Mouse (Mus musculus) Muller cell, postnatal 12 days (primary cell): Measurements from ENCODE around the gene Tmem11.

ENCODE experiments used
- DNase-seq: peaks from one replicate; pipeline ENCODE4 v3.0.0-alpha.2; 2015; ENCODE audit errors: inconsistent ontology term

Gene Tmem11

DNA sequence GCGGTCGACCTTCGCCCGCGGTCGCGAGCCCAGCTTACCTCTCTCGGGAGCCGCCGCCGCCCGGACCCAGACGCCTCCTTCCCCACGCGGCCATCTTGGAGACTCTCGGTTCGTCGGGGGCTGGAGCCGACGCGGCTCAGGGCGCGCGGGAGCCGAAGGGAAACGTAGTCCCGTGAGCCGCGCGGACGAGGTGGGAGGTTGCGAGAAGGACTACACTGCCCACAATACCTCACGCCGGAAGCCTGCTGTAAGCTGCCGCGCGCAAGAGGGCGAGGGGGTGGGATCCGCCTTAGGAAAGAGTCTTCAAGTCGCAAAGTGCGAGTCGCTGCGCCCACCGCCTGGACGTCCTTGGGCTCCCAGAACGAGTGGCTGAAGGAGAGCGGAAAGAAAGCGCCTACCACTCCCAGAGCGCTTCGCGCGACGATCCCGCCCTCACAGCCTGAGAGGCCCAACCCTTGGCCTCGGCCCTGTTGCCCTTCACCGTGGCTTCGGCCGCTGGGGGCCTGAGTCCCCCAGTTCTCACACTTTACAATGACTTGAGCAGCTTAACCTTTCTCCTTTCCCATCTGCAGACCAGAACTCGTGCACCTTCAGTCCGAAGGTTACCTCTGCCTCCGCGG lies at the start of gene Tmem11:
Gene Tmem11, minus strand, starts transcription at position 598 of the 620 bp plus-strand sequence.
- DNase-seq: peak; percentile 99

DNA sequence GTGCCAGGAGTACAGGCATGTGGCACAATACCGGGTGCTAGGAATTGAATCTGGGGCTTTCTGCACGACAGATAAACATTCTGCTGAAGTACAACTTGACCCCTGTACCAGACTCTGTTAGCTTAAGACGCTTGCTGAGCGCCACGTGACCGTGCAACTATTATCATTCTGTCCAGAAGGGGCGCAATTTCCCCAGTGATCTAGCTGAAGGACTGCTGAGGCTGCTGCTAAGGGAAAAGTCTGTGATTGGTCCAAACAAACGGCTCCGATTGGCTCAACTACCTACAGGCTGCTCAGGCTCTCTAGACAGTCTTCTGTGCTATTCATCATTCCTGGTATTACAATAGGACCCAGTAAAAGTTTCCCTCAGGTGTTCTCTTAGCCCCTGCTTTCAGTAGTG lies 48.2 kb upstream of the Tmem11 start:
- DNase-seq: peak; percentile 74

DNA sequence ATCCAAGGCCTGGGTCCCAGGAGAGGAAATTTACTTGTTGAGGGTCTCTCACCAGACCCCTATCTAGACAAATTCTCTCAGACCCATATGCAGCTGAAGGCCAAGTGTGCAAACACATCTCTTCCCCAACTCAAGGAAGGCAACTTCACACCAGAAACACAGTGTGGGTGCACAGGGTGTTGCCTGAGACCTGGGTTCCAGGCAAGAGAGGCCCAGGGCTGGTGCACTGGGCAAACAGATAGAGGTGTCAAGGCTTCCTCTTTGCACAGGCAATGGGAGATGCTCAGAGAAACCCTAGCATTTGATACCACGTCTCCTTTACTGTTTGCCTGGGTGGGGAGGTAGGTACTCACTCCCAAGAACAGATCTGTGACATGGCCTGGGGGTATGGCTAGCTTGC lies 45.9 kb upstream of the Tmem11 start:
- DNase-seq: no peak

DNA sequence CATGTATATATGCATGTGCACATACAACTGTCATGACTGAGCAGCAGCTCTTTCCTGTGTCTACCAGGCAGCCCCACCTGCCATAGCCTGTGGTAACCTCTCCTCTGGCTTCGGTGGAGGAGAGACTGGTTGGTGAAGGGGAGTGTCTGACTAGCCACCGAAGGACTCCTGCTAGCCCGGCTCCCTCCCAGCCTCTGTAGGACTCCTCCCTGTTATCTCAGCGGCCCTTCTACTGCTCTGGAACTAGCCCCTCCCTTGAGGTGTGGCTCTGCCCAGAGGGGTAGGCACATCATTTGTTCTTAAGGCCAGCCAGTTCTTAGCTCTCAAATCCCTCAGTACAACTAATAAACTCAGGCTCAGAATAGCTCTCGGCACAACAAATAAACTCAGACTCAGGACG lies 45.4 kb upstream of the Tmem11 start:
- DNase-seq: no peak

GRCm38 (mm10) chr11:60922964-60923363 lies 43.9 kb upstream of the Tmem11 start:
- no peak for DNase-seq

DNA sequence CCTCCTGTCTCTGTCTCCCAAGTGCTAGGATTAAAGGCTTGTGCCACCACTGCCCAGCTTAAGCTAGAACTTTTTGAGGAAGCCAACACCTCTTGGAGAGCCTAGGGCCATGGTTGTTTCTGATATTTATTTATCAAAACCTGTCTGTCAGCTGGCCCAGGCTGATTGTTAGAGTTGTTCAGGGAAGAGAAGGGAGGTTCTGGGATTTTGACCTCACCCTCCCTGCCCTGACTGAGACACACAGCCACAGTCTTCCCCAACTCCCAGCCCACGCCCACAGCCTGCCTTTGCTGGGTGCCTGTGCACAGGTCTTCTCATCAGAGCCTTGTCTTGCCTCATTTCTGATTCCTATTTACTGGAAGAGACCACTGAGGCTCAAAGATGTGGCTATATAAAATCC lies 43.1 kb upstream of the Tmem11 start:
- DNase-seq: no peak

- DNase-seq: no peak
Observed at GRCm38 (mm10) chr11:60920021-60920420, 40.9 kb upstream of the Tmem11 start.

- no peak for DNase-seq
Observed at GRCm38 (mm10) chr11:60915201-60915600, 36.1 kb upstream of the Tmem11 start.

- peak; percentile 22 for DNase-seq
Observed at GRCm38 (mm10) chr11:60914491-60914890, 35.4 kb upstream of the Tmem11 start, which contains the start of gene Natd1. TSS of gene Natd1 (minus strand) at chr11:60914750.

DNA sequence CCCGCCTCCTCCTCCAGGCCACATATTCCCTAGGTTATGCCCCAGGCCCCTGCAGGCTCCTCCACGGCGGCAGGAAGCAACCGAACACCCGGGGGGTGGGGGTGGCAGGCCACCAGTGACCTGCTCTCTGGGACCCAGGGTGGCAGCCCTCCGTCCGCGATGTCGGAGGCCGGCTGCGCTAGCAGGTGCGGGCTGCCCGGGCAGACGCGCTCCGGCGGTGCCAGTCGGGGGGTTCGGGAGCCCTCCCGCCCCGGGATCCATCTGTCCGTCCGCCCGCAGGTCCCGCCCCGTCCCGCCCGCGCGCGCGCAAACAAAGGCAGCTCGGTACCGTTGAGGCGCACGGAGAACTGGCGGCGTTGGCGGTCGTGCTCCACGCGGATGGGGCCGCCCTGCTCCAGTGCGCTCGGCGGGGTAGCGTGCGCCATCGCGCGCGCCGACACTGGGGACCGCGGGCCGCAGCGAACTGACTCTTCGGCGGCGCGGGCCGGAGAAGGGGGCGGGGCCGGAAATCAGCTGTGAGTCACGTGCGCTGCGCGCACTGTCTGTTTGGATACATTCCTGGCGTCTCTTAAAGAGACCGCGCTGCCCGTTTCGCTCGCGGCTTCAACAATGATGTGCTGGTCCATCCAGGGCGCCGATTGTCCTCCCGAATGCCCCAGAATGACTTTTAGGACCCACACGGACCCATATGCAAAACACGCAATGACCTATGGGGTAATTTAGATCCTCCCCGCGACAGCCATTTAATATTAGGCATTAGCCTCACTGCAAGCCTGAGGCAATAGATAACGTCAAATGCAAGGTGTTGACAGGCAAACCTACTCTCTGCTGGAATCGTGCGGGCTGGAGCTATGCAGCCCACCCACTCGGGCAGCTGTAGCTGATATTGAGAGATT lies 34.5 kb upstream of the Tmem11 start:
- DNase-seq: peak; percentile 90

DNA sequence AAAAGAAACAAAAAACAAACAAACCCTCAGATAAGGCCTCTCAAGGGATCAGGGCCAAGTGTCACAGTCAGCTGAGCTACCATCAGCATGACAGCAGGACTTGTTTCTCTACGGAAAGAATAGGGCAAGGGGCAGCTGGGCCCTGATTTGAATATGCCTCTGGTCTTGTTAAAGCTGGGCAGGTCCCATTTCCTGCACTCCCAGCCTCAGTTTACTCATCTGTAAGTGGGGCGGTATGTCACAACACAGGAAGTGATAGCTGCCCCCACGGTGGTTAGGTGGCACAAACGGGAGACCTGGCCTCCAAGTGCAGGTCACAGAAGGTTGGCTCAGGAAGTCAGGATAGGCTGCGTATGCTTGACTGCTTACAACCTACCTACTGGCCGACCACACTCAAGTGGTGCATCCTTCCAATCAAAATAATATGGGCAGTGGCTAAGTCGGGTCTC lies 33.5 kb upstream of the Tmem11 start:
- no peak for DNase-seq

- no peak for DNase-seq
Observed at GRCm38 (mm10) chr11:60909626-60910025, 30.6 kb upstream of the Tmem11 start.

GRCm38 (mm10) chr11:60908073-60908472 lies 29.0 kb upstream of the Tmem11 start:
- no peak for DNase-seq

DNA sequence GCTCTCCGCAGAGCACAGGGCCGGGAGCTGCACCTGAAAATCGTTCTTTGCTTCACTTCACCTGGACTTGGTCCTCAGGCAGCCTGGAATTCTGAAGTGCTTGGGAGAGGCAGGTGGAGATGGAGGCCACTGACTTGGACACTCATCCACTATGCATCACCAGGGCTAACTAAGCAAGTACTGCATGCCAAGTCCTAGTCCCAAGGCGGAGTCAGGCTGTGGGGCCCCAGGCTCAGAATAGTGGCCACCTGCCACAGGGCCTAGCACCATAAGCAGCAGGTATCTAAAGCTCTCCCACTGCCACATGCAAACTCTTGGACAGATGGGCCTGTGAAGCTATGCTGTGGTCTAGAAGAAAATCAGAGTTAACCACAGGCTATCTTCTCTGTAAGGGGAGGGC lies 27.4 kb upstream of the Tmem11 start:
- DNase-seq: no peak

- DNase-seq: no peak
Observed at GRCm38 (mm10) chr11:60905407-60906120, 26.5 kb upstream of the Tmem11 start.

DNA sequence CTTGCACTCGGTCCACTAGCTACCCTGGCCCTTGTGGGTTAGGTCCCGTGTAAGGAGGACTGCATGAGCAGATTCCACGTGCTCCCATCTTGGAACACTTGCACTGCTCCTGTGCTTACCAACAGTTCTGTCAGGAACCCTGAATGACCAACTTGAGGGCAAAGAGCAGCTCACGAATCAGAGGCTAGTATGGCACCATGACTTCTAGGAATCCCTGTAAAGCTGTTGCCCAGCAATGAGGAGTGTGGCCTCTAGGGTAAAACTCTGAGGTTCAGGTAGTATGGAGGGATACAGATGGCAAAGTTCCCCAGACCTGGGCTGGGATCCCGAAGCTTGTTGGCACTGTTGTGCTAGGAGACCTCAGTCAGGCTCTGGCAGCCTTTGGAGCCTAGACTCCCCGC lies 24.6 kb upstream of the Tmem11 start:
- no peak for DNase-seq

DNA sequence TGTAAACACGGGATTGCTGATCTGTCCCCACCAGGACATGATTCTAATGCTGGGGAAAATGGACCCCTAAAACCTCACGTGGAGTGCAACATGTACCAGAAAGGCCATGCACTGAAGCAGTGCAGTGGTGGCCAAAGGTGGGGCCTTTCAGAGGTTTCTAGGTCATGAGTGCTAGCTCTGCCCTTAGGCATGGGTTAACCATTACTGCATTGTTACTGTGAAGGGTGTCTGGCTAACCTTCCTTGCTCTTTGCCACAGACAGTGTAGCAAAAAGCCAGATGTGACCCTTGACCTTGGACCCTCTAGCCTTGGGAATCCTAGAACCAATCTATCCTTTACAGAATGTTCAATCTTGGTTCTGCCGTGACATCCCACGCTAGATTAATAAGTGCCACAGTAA lies 23.4 kb upstream of the Tmem11 start:
- no peak for DNase-seq

DNA sequence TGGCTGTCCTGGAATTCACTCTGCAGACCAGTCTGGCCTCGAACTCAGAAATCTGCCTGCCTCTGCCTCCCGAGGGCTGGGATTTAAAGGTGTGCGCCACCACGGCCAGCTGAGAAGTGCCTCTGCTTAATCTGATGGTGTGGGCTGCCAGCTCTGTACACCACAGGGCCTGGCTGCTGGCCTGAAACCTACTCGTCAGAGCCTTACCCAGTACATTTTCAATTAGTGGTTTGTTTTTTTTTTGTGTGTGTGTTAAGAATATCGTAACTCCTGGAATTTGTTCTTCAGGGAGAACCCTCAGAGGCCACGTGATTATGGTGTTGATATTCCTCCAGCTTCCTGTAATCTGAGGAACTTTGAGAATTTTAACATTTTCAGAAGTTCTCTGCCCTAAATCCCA lies 22.9 kb upstream of the Tmem11 start:
- DNase-seq: no peak

GRCm38 (mm10) chr11:60895915-60896314 lies 16.8 kb upstream of the Tmem11 start:
- DNase-seq: no peak

GRCm38 (mm10) chr11:60890744-60891143 lies 11.7 kb upstream of the Tmem11 start:
- no peak for DNase-seq

DNA sequence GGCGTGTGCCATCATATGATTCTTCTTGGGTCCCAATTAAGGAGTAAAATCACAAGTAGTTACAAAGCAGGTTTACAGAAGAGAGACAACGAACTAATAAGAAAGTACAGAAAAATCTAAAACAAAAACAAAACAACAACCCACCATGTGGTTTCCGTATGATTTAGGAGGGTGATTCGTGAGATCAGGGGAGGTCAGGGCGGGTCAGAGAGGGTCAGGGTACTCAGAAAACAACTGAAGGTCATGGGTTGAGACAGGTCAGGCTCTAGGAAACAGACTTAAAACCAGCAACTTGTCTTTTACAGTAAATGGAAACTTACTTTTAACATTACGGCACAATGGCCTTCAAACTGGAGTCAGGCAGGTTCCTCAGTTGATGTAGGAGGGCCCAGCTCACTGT lies 11.2 kb upstream of the Tmem11 start:
- DNase-seq: no peak

- DNase-seq: no peak
Observed at GRCm38 (mm10) chr11:60889861-60890260, 10.8 kb upstream of the Tmem11 start.
